Mouse (Mus musculus) forebrain, embryonic 14.5 days (tissue): ENCODE measurements around the gene Larp1. TPM values are rescaled to one million over a fixed set of nuclear protein-coding genes. Genes with fewer than 3 reads are reported as not detected.

Source experiments
- polyA plus RNA-seq: library from polyadenylated mRNA; unstranded; fragments of >200 nt; fragmentation: Nextera tagmentation; extraction: Ambion mirVana; gene quantifications from 2 replicates; pipeline ENCODE4 v1.2.1, GENCODE M21; 2014

Gene Larp1
- polyA plus RNA-seq, 1 experiment from 2014 or later, result 11.8 TPM

Other genes with a start within 250 kb of the Larp1 start
- gene Sap30l, start 207.4 kb upstream of the Larp1 start, polyA plus RNA-seq, result 7.8 and 8.5 TPM in 2 replicates
- not detected in 2 replicates for gene Hand1, start 176.2 kb upstream of the Larp1 start, polyA plus RNA-seq
- not detected in 2 replicates for gene Gm12248, start 84.1 kb downstream of the Larp1 start, polyA plus RNA-seq
- gene Cnot8, start 95.1 kb downstream of the Larp1 start, polyA plus RNA-seq, result 136 and 146 TPM in 2 replicates
- 15.0 and 15.2 TPM in 2 replicates for gene Gemin5, start 159.5 kb downstream of the Larp1 start, polyA plus RNA-seq
- gene Mrpl22, start 162.6 kb downstream of the Larp1 start, polyA plus RNA-seq, result 107 and 138 TPM in 2 replicates
- 1.4 and 1.6 TPM in 2 replicates for gene Igtp, start 190.5 kb downstream of the Larp1 start, polyA plus RNA-seq
- gene Irgm2, start 190.6 kb downstream of the Larp1 start, polyA plus RNA-seq, result 0.57 and 0.63 TPM in 2 replicates